Mouse (Mus musculus): ENCODE measurements around the gene Babam1. TPM values are rescaled to one million over a fixed set of nuclear protein-coding genes. Genes with fewer than 3 reads are reported as not detected.

Gene Babam1
- polyA plus RNA-seq, 1 experiment from 2014 or later: 108 TPM

DNA sequence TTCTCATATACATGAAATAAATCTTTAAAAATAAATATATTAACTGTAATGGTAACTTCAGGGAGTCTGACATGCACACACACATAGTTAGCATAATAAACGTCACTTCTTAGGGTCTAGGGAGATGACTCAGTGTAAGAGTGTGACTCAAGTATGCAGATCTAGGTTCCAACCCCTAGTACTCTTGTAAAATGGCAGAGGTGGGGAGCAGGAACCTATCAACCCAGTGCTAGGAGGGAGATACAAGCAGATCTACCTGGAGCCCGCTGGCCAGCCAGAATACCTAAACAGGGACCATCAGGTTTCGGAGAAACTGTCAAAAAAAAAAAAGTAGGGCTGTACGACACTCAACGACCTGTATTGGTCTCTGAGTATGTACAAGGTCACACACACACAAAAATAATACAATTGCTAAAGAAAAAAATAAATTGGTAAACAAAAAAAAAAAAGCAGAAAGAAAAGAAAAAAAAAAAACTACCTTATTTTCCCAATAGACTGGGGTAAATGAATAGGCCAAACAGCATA, 25.9 kb upstream of the Babam1 start:
- Histone ChIP-seq H3K27me3 (ENCODE audit: control insufficient read depth, insufficient read depth, low read depth, low read length) (no peaks in the 10 kb centered on the region), H3K27ac (ENCODE audit: low read length) (no peak overlapping the region), H3K4me2 (ENCODE audit: low read depth, low read length) (peak overlapping the region; percentile 51), H3K9ac (ENCODE audit: low read length) (peak overlapping the region; percentile 78; the same call in 1 of the 2 replicates), H3K9me3 (ENCODE audit: control insufficient read depth, low read length) (no peaks in the 10 kb centered on the region), H3K36me3 (ENCODE audit: control insufficient read depth, insufficient read depth, low read length) (peaks cover 31% of the 10 kb centered on the region), H3K4me1 (replicated peaks; ENCODE audit: control insufficient read depth, insufficient read depth, low read length) (peaks cover 19% of the 10 kb centered on the region), H3K4me3 (ENCODE audit: low read length) (peak overlapping the region; percentile 81)
- 12% methylated on average over 5 of the region's 5 CpGs for WGBS
- ATAC-seq (ENCODE audit: low read depth): no peak

DNA sequence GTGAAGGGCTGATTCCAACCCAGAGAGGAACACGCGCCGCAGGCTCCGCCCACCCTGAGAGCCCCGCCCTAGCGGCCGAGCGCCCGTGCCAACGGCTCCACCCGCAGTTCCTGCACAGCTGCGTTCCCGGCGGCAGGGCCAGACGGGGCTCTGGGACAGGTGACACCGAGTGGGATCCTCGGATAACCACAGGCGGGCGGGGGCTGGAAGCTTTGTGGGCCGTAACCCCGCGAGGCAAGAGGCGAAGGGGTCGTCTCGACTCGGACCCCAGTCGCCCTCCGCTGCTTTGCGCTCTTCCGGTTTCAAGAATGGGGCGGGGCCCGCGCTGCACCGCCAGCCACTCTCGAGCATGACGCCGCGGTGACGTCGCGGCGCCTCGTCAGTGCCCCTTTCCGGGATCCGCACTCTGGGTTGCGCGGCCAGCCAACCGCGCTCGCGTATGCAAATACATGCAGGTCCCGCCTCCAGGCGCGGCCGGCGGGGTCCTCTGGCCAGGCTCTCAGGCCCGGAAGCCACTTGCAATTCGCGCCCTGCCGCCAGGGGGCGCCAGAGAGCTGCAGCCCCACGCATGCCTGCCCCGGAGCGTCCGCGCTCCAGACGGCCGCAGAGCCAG, 25.3 kb upstream of the Babam1 start, which contains the start of gene Ocel1:
Gene Ocel1 (plus strand): TSS at position 63 of the 613 bp plus-strand sequence.
- Histone ChIP-seq H3K36me3 (ENCODE audit: control insufficient read depth, insufficient read depth, low read length) (peaks cover 32% of the 10 kb centered on the region), H3K9me3 (ENCODE audit: control insufficient read depth, low read length) (no peaks in the 10 kb centered on the region), H3K27me3 (ENCODE audit: control insufficient read depth, insufficient read depth, low read depth, low read length) (no peaks in the 10 kb centered on the region), H3K9ac (ENCODE audit: low read length) (peak within 1 kb of the TSS; percentile 78), H3K4me2 (ENCODE audit: low read depth, low read length) (peak within 1 kb of the TSS; percentile 51), H3K4me1 (replicated peaks; ENCODE audit: control insufficient read depth, insufficient read depth, low read length) (peaks cover 23% of the 10 kb centered on the region), H3K27ac (ENCODE audit: low read length) (peak within 1 kb of the TSS; percentile 75), H3K4me3 (ENCODE audit: low read length) (peak within 1 kb of the TSS; percentile 81)
- peak; percentile 90 for ATAC-seq (ENCODE audit: low read depth)
- WGBS: under 1% methylated on average over 67 of the region's 68 CpGs

DNA sequence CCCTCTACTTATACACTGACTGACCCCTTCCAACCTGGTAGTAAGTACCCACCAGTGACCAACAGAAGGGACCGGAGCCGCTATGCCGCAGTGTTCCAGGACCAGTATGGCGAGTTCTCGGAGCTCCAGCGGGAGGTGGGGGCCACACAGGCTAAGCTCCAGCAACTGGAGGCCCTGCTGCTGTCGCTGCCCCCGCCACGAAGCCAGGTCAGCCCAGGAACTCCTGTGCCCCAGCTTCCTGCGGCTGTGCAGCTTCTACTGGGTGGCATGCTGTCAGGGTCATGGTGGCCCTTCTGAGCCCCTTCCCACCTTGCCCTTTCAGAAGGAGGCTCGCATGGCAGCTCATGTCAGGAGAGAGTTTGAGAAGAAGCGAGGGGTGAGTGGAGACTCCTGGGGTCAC, 24.2 kb upstream of the Babam1 start:
- Histone ChIP-seq H3K36me3 (ENCODE audit: control insufficient read depth, insufficient read depth, low read length) (peaks cover 36% of the 10 kb centered on the region), H3K4me2 (ENCODE audit: low read depth, low read length) (no peak overlapping the region), H3K27ac (ENCODE audit: low read length) (no peak overlapping the region), H3K9ac (ENCODE audit: low read length) (no peak overlapping the region), H3K27me3 (ENCODE audit: control insufficient read depth, insufficient read depth, low read depth, low read length) (no peaks in the 10 kb centered on the region), H3K4me3 (ENCODE audit: low read length) (no peak overlapping the region), H3K9me3 (ENCODE audit: control insufficient read depth, low read length) (no peaks in the 10 kb centered on the region), H3K4me1 (replicated peaks; ENCODE audit: control insufficient read depth, insufficient read depth, low read length) (peaks cover 30% of the 10 kb centered on the region)
- no peak for ATAC-seq (ENCODE audit: low read depth)
- WGBS: 85% methylated on average over 12 of the region's 12 CpGs

DNA sequence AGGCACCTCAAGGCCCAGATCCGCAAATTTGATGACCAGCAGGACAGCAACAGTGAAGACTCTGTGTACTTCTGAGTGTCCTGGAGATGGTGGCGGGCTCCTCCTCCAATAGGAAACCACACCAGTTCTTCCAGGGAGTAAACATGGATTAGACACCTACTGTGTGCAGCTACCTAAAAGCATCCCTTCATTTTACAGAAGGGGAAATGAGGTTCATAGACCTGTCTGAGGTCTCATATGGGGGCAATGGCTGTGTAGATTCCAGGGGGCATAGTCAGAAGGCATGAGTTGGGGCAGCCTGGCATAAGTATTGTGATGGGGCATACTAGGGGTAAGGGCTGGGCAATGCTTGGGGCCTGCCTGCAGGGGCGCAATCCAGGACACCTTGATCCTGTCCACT, 23.7 kb upstream of the Babam1 start:
- Histone ChIP-seq H3K4me2 (ENCODE audit: low read depth, low read length) (no peak overlapping the region), H3K27ac (ENCODE audit: low read length) (no peak overlapping the region), H3K9me3 (ENCODE audit: control insufficient read depth, low read length) (no peaks in the 10 kb centered on the region), H3K36me3 (ENCODE audit: control insufficient read depth, insufficient read depth, low read length) (peaks cover 41% of the 10 kb centered on the region), H3K4me3 (ENCODE audit: low read length) (no peak overlapping the region), H3K4me1 (replicated peaks; ENCODE audit: control insufficient read depth, insufficient read depth, low read length) (peaks cover 27% of the 10 kb centered on the region), H3K27me3 (ENCODE audit: control insufficient read depth, insufficient read depth, low read depth, low read length) (no peaks in the 10 kb centered on the region), H3K9ac (ENCODE audit: low read length) (no peak overlapping the region)
- WGBS: 86% methylated on average over 3 of the region's 3 CpGs
- ATAC-seq (ENCODE audit: low read depth): no peak

DNA sequence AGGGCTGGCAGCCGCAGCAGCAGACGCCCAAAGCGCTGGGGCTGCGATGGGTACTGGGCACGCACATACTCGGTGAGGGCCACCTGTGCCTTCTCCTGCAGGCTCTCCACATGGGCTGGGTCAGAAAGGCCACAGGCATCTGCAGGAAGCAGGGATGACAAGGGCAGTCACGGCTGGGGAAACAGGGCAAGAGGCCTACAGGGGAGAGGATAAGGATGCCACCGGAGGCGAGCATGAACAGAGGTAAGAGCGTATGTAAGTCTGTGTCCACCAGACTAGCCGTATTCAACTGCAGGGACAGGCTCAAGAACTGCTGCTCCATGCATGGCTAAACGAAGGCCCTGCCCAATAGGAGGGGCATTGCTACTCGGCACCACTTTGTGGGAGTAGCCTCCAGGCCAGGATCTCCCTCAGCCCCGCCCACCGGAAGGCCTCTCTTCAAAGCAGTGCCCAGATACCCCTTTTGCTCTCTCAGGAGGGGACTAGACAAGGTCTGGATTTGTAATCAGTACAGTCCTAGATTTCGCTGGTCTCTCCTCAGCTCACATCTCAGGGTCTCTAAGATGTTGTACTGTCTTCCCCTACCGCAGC, 21.9 kb upstream of the Babam1 start:
- H3K9ac ChIP-seq (ENCODE audit: low read length): no peak overlapping the region
- no peak for ATAC-seq (ENCODE audit: low read depth)
- no peaks in the 10 kb centered on the region for H3K9me3 ChIP-seq (ENCODE audit: control insufficient read depth, low read length)
- peaks cover 39% of the 10 kb centered on the region for H3K4me1 ChIP-seq (replicated peaks; ENCODE audit: control insufficient read depth, insufficient read depth, low read length)
- peaks cover 35% of the 10 kb centered on the region for H3K36me3 ChIP-seq (ENCODE audit: control insufficient read depth, insufficient read depth, low read length)
- no peak overlapping the region for H3K4me2 ChIP-seq (ENCODE audit: low read depth, low read length)
- WGBS: 78% methylated on average over 17 of the region's 17 CpGs
- H3K27me3 ChIP-seq (ENCODE audit: control insufficient read depth, insufficient read depth, low read depth, low read length): no peaks in the 10 kb centered on the region
- no peak overlapping the region for H3K4me3 ChIP-seq (ENCODE audit: low read length)
- H3K27ac ChIP-seq (ENCODE audit: low read length): no peak overlapping the region

DNA sequence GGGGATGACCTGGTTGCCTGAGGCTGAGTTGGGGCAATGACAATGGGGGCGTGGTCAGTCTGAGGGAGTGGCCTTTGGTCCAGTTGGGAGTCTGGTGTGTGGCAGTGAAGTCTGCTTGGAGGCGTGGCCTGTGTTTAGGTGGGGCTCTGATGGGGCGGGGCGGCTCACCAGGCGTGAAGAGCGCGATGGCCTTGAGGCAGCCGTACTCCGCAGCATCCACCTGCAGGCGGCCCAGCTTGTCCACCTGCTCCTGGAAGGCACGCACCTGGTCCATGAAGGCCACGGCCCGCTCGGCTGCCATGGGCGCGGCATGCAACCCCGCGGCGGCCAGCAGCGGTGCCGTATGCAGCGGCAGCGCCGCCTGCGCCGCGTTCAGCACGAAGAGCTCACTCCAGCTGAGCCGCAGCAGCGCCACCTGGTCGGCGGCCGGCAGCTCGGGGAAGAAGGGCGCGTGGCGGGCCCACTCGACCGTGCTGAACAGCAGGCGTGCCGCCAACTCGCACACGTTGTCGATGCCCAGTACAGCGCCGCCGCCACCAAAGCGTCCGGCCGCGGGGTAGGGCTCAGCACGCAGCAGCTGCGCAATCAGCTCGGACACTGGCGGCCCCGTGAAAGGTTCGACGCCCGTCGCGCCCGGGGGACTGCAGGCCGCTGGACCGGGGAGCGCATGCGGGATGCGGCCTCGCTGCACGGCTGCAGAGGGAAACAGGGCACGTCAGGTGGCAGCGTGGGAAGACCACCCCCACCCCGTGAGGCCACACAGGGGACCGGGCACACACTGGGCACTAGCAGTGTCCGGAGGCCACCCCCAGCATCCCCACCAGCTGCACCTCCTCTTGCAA, 20.9 kb upstream of the Babam1 start:
- H3K36me3 ChIP-seq (ENCODE audit: control insufficient read depth, insufficient read depth, low read length): peaks cover 34% of the 10 kb centered on the region
- H3K9ac ChIP-seq (ENCODE audit: low read length): peak overlapping the region; percentile 44; the same call in 1 of the 2 replicates
- peak overlapping the region; percentile 18 for H3K4me3 ChIP-seq (ENCODE audit: low read length)
- peak overlapping the region; percentile 49 for H3K4me2 ChIP-seq (ENCODE audit: low read depth, low read length)
- H3K9me3 ChIP-seq (ENCODE audit: control insufficient read depth, low read length): no peaks in the 10 kb centered on the region
- peaks cover 41% of the 10 kb centered on the region for H3K4me1 ChIP-seq (replicated peaks; ENCODE audit: control insufficient read depth, insufficient read depth, low read length)
- H3K27ac ChIP-seq (ENCODE audit: low read length): peak overlapping the region; percentile 42
- ATAC-seq (ENCODE audit: low read depth): peak; percentile 12
- 12% methylated on average over 68 of the region's 74 CpGs for WGBS
- no peaks in the 10 kb centered on the region for H3K27me3 ChIP-seq (ENCODE audit: control insufficient read depth, insufficient read depth, low read depth, low read length)

DNA sequence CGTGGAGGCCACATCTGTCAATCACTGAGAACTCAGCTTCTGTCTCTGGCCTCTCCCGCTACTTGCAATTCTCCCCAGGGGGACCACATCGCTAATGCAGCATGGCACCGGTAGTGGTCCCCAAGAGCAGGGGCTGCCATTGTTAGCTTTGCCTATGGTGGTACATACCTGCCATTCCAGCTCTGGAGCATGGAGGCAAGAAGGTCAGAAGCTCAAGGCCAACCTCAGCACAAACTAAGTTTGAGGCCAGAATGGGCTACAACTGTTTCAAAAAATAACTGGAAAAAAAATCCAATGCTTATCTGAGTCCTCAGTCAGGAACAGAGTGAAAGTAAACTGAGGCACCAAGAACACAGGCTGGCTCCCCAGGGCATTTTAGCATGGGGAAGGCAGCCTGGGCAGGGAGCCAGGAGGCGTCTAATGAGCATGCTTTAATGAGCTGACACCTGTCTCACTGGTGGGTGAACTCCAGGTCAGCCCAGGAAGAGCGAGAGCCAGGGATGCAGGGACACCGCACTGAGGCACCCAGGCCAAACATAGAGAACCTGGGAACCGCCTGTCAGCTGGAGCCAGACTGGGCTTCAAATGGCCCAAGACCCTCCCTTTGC, 20.1 kb upstream of the Babam1 start:
- peak overlapping the region; percentile 49 for H3K4me2 ChIP-seq (ENCODE audit: low read depth, low read length)
- peaks cover 41% of the 10 kb centered on the region for H3K4me1 ChIP-seq (replicated peaks; ENCODE audit: control insufficient read depth, insufficient read depth, low read length)
- H3K27ac ChIP-seq (ENCODE audit: low read length): peak overlapping the region; percentile 42
- ATAC-seq (ENCODE audit: low read depth): no peak
- H3K9ac ChIP-seq (ENCODE audit: low read length): peak overlapping the region; percentile 44; the same call in 1 of the 2 replicates
- no peaks in the 10 kb centered on the region for H3K9me3 ChIP-seq (ENCODE audit: control insufficient read depth, low read length)
- peaks cover 34% of the 10 kb centered on the region for H3K36me3 ChIP-seq (ENCODE audit: control insufficient read depth, insufficient read depth, low read length)
- no peak overlapping the region; the same call in 1 of the 2 replicates for H3K4me3 ChIP-seq (ENCODE audit: low read length)
- 53% methylated on average over 8 of the region's 8 CpGs for WGBS
- no peaks in the 10 kb centered on the region for H3K27me3 ChIP-seq (ENCODE audit: control insufficient read depth, insufficient read depth, low read depth, low read length)

DNA sequence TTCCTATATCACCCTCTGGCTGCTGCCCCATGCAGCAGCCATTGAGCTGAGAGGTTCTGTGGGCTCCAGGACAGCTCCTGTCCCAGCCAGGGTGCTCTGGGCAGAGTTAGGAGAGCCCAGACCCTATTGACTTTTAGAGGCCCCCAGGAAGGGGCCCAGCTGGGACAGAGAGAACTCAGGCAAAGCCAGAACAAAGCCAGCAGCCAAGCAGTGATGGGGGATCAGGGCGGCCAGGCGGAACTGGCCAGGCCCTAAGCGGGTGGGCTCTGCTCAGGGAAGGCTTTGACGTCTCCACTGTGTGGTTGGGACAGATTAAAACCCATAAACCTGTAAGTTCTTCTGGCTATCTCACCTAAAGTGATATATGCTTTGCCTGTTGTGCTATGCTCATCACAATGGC, 17.7 kb upstream of the Babam1 start:
- peak overlapping the region; percentile 99 for H3K4me3 ChIP-seq (ENCODE audit: low read length)
- H3K36me3 ChIP-seq (ENCODE audit: control insufficient read depth, insufficient read depth, low read length): peaks cover 23% of the 10 kb centered on the region
- no peaks in the 10 kb centered on the region for H3K9me3 ChIP-seq (ENCODE audit: control insufficient read depth, low read length)
- no peak overlapping the region for H3K27ac ChIP-seq (ENCODE audit: low read length)
- H3K4me2 ChIP-seq (ENCODE audit: low read depth, low read length): peak overlapping the region; percentile 75
- no peaks in the 10 kb centered on the region for H3K27me3 ChIP-seq (ENCODE audit: control insufficient read depth, insufficient read depth, low read depth, low read length)
- H3K4me1 ChIP-seq (replicated peaks; ENCODE audit: control insufficient read depth, insufficient read depth, low read length): peaks cover 56% of the 10 kb centered on the region
- 74% methylated on average over 4 of the region's 4 CpGs for WGBS
- peak overlapping the region; percentile 95 for H3K9ac ChIP-seq (ENCODE audit: low read length)
- no peak for ATAC-seq (ENCODE audit: low read depth)
